Mouse (Mus musculus): ENCODE results near the gene Fbxw10. TPM values are rescaled to one million over a fixed set of nuclear protein-coding genes. Genes with fewer than 3 reads are reported as not detected.

Fbxw10 gene
- polyA plus RNA-seq, 1 experiment = 0.36 TPM

GRCm38 (mm10) chr11:62891763-62892162 is 44.9 kb downstream of the Fbxw10 start:
- H3K36me3 ChIP-seq (replicated peaks; ENCODE audit: low read length) = peaks cover 99% of the 10 kb centered on the region
- peaks cover 15% of the 10 kb centered on the region for H3K4me1 ChIP-seq
- H3K9me3 ChIP-seq = no peaks in the 10 kb centered on the region
- no peaks in the 10 kb centered on the region for H3K27me3 ChIP-seq (replicated peaks)
- H3K4me3 ChIP-seq (replicated peaks) = no peak overlapping the region
- TF ChIP-seq FLI1 (IDR thresholded peaks at IDR 0.05; ENCODE audit: low read length) (no peak), GATA1 (IDR thresholded peaks at IDR 0.05; ENCODE audit: borderline replicate concordance, low read length) (no peak)

DNA sequence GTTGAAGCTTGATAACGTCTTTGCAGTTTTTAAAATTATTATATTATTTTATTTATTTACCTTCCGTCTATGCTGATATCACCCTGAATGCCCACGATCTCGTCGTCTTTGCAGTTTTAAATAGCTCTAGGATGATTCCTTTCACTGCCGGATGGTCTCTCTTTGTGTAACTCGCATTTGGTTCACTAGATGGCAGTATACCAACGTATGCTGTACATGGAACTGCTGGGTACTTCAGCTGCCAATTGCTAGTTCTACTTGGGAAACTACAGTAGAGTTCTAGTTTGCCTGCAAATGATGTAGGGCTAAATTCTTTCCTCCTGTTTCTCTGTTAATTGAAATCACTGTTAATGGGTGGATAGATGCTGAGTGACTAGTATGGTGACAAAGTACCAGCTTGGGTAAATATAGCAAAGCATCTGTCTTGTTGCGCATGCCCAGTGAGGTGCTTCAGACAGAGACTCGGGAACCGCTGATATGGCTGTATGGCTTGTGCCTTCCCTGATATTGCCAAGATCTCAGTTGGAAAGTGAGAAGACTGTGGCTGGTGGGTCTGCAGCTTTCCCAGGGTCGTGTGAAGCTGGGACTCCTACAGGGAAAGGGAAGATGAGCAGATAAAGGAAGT is 54.9 kb downstream of the Fbxw10 start:
- peaks cover 15% of the 10 kb centered on the region for H3K9me3 ChIP-seq
- H3K4me1 ChIP-seq = no peaks in the 10 kb centered on the region
- TF ChIP-seq GATA1 (IDR thresholded peaks at IDR 0.05; ENCODE audit: borderline replicate concordance, low read length) = no peak
- no peak for TF ChIP-seq FLI1 (IDR thresholded peaks at IDR 0.05; ENCODE audit: low read length)
- peaks cover 14% of the 10 kb centered on the region for H3K27me3 ChIP-seq (replicated peaks)
- no peak overlapping the region for H3K4me3 ChIP-seq (replicated peaks)
- H3K36me3 ChIP-seq (replicated peaks; ENCODE audit: low read length) = peaks cover 16% of the 10 kb centered on the region

DNA sequence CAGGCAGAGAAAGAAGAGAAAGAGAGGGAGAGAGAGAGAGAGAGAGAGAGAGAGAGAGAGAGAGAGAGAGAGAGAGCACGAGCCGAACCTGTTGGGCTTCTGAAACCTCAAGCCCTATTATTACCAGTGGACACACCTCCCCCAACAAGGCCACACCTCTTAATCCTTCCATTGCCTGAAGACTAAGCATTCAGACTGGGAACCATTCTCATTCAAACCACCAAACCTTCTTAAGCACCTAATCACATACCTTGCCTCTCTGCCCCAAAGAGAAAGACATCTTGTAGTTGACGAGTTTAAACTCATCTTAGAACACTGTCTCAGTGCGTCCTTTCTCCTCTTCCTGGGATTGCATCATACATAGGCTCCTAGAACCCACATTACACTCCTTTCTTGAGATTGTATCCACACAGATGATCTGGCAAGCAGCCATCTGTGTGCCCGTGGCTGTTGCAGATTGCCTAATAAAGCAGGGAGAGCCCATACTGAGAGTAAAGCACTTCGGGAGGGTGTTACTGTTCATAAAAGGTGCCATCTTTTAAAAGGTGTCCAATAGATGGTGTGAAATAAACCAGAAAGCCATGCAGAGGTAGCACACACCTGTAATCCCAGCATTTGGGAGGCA is 57.1 kb downstream of the Fbxw10 start:
- Histone ChIP-seq H3K36me3 (replicated peaks; ENCODE audit: low read length) (no peaks in the 10 kb centered on the region), H3K27me3 (replicated peaks) (peaks cover 14% of the 10 kb centered on the region), H3K4me3 (replicated peaks) (no peak overlapping the region), H3K9me3 (peaks cover 15% of the 10 kb centered on the region), H3K4me1 (no peaks in the 10 kb centered on the region)
- TF ChIP-seq FLI1 (IDR thresholded peaks at IDR 0.05; ENCODE audit: low read length) = no peak
- TF ChIP-seq GATA1 (IDR thresholded peaks at IDR 0.05; ENCODE audit: borderline replicate concordance, low read length) = no peak

GRCm38 (mm10) chr11:62909720-62910306 is 62.9 kb downstream of the Fbxw10 start:
- peaks cover 14% of the 10 kb centered on the region for H3K4me1 ChIP-seq
- no peaks in the 10 kb centered on the region for H3K36me3 ChIP-seq (replicated peaks; ENCODE audit: low read length)
- no peak overlapping the region for H3K4me3 ChIP-seq (replicated peaks)
- no peak for TF ChIP-seq FLI1 (IDR thresholded peaks at IDR 0.05; ENCODE audit: low read length)
- no peak for TF ChIP-seq GATA1 (IDR thresholded peaks at IDR 0.05; ENCODE audit: borderline replicate concordance, low read length)
- H3K9me3 ChIP-seq = peaks cover 22% of the 10 kb centered on the region
- peaks cover 14% of the 10 kb centered on the region for H3K27me3 ChIP-seq (replicated peaks)

DNA sequence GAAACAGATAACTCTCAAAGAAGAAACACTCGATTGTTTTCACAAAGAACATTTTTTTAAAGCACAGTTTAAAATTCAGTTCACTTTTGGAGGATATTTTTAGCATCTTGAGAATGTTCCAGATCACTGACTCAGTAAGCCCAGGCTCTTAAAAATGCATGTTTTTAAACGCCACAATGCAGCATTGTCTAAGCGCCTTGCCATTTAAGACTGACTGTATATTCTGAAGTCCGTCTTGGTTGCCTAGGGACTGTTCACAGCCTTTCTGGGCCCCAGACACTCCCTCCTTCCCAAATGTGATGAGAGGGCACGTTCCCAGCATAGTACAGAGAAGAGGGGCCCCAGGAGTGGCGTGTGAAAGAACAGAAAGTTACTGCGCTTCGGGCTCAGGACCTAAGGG is 64.5 kb downstream of the Fbxw10 start:
- peaks cover 14% of the 10 kb centered on the region for H3K4me1 ChIP-seq
- H3K27me3 ChIP-seq (replicated peaks) = peaks cover 21% of the 10 kb centered on the region
- no peak overlapping the region for H3K4me3 ChIP-seq (replicated peaks)
- H3K36me3 ChIP-seq (replicated peaks; ENCODE audit: low read length) = no peaks in the 10 kb centered on the region
- TF ChIP-seq GATA1 (IDR thresholded peaks at IDR 0.05; ENCODE audit: borderline replicate concordance, low read length) (no peak), FLI1 (IDR thresholded peaks at IDR 0.05; ENCODE audit: low read length) (no peak)
- H3K9me3 ChIP-seq = peaks cover 7% of the 10 kb centered on the region

DNA sequence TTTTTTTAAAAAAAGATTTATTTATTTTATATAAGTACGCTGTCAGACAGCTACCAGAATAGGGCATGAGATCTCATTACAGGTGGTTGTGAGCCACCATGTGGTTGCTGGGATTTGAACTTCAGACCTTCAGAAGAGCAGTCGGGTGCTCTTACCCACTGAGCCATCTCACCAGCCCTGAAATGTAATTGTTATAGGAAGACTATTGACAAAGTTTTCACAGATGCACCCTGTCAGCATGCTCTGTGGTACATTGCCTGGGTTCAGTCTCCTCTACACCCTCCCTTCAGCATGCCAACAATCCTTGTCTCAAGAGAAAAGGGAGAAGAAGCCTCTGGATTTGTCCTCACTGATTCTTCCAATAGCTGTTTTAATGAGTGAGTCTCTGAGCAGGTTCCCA is 66.3 kb downstream of the Fbxw10 start:
- Histone ChIP-seq H3K9me3 (peaks cover 11% of the 10 kb centered on the region), H3K4me3 (replicated peaks) (no peak overlapping the region), H3K36me3 (replicated peaks; ENCODE audit: low read length) (no peaks in the 10 kb centered on the region), H3K4me1 (peaks cover 14% of the 10 kb centered on the region), H3K27me3 (replicated peaks) (peaks cover 35% of the 10 kb centered on the region)
- TF ChIP-seq GATA1 (IDR thresholded peaks at IDR 0.05; ENCODE audit: borderline replicate concordance, low read length) (no peak), FLI1 (IDR thresholded peaks at IDR 0.05; ENCODE audit: low read length) (no peak)

DNA sequence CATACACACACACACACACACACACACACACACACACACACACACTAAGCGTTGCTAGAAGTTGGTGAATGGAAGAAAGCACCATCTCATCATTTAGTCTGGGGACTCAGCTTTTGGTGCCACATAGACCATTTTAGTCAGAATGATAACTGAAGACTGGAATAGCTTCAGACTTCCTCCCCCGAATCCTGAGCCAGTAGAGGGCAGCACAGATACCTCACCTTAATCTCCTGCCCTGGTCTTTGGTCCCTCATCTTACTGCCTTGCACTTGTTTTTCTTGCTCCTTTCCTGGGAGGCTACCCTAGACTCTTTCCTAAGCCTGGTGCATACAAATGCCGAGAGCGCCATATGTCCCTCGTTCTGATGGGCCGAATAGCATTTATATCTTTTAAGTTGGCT is 67.7 kb downstream of the Fbxw10 start:
- TF ChIP-seq GATA1 (IDR thresholded peaks at IDR 0.05; ENCODE audit: borderline replicate concordance, low read length) (no peak), FLI1 (IDR thresholded peaks at IDR 0.05; ENCODE audit: low read length) (no peak)
- Histone ChIP-seq H3K4me3 (replicated peaks) (no peak overlapping the region), H3K36me3 (replicated peaks; ENCODE audit: low read length) (no peaks in the 10 kb centered on the region), H3K27me3 (replicated peaks) (peaks cover 44% of the 10 kb centered on the region), H3K4me1 (peaks cover 11% of the 10 kb centered on the region), H3K9me3 (peaks cover 25% of the 10 kb centered on the region)

DNA sequence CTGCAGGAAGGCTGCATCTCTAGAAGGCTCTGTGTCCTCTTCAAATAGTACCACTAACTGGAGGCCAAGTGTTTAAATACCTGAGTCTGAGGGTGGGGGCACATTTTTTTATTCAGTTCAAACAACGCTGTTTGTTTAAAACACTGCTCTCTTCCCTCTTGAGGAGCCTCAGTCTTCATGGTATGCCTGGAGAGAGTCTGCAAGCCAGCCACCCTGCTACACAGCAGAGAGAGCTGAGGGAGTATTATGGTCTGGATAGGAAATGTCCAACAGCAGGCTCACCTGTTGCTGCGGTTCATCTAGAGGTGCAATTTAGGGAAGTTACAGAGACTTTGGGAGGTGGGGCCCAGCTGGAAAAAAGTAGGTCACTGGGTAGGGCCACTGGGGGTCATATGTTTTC is 68.6 kb downstream of the Fbxw10 start:
- H3K36me3 ChIP-seq (replicated peaks; ENCODE audit: low read length) = no peaks in the 10 kb centered on the region
- H3K9me3 ChIP-seq = peaks cover 26% of the 10 kb centered on the region
- H3K27me3 ChIP-seq (replicated peaks) = peaks cover 52% of the 10 kb centered on the region
- peaks cover 2% of the 10 kb centered on the region for H3K4me1 ChIP-seq
- TF ChIP-seq GATA1 (IDR thresholded peaks at IDR 0.05; ENCODE audit: borderline replicate concordance, low read length) (no peak), FLI1 (IDR thresholded peaks at IDR 0.05; ENCODE audit: low read length) (no peak)
- H3K4me3 ChIP-seq (replicated peaks) = no peak overlapping the region

- TF ChIP-seq GATA1 (IDR thresholded peaks at IDR 0.05; ENCODE audit: borderline replicate concordance, low read length) (no peak), FLI1 (IDR thresholded peaks at IDR 0.05; ENCODE audit: low read length) (no peak)
- H3K4me1 ChIP-seq = peaks cover 7% of the 10 kb centered on the region
- peaks cover 56% of the 10 kb centered on the region for H3K27me3 ChIP-seq (replicated peaks)
- H3K4me3 ChIP-seq (replicated peaks) = no peak overlapping the region
- H3K36me3 ChIP-seq (replicated peaks; ENCODE audit: low read length) = no peaks in the 10 kb centered on the region
- H3K9me3 ChIP-seq = peaks cover 23% of the 10 kb centered on the region
Observed at GRCm38 (mm10) chr11:62916765-62917164, 69.9 kb downstream of the Fbxw10 start.
